Mouse (Mus musculus) Patski (cell line): Measurements from ENCODE around the gene Zfyve16. TPM values are rescaled to one million over a fixed set of nuclear protein-coding genes. Genes with fewer than 3 reads are reported as not detected.

Source experiments
- ATAC-seq: fragments of 100-300 bp; one replicate; pipeline ENCODE4 v1.8.0; 2021
- CTCF ChIA-PET: fragments of 350-600 bp; sonication (Branson Sonifier 250); formaldehyde crosslinking; loops from one replicate; lab custom pipeline; 2022; ENCODE audit warnings: inconsistent platforms; lab: Charles Lee
- POLR2A ChIA-PET: fragments of 350-600 bp; sonication (Branson Sonifier 250); formaldehyde crosslinking; loops from one replicate; lab custom pipeline; 2022; ENCODE audit warnings: antibody characterized with exemption, inconsistent platforms; lab: Charles Lee
- DNase-seq: peaks from one replicate; pipeline ENCODE4 v3.0.0-alpha.2; 2011; ENCODE audit warnings: low read depth, low spot score
- H3K27me3 ChIP-seq: fragments of 371-371 bp; one replicate; pipeline ENCODE4 v1.5.1; 2021
- CTCF ChIP-seq: fragments of 100-300 bp; IDR thresholded peaks from one replicate; pipeline ENCODE4 v1.5.1; 2021
- in situ Hi-C: fragments of 300-500 bp; cut with MboI; formaldehyde crosslinking; loops from 3 replicates; pipeline ENCODE4 v1.11.1; 2018; ENCODE audit warnings: low pct_unique_long_range_greater_than_20kb, mixed read lengths
- polyA plus RNA-seq: library from polyadenylated mRNA; unstranded; gene quantifications from one replicate; pipeline ENCODE4 v1.2.3, GENCODE M21; 2021

Zfyve16 gene
- polyA plus RNA-seq, 1 experiment from 2014 or later: 24.9 TPM

DNA sequence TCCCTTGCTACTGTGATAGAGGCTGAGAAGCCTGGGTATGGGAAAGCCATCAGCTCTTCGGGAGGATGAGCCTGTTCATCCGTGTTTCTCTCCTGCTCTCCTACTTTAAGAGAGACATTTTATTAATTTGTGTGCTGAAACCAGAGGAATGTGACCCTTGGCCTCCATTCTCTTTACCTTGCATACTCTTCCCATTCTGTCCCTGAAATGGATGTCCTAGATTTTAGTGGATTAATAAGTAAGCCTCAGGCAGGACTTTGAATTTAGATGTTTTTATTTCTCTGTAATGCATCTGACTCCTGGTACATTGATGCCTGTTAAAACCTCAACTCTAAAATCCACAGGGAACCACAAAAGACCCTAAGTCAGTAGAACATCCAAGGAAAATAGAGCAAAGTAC, 61.3 kb downstream of the Zfyve16 start:
- ChIA-PET POLR2A (no interaction called here), CTCF (no interaction called here)
- in situ Hi-C loops: no loop called here
- DNase-seq: no peak
- no peak for TF ChIP-seq CTCF
- no peaks in the 10 kb centered on the region for H3K27me3 ChIP-seq
- ATAC-seq: no peak

DNA sequence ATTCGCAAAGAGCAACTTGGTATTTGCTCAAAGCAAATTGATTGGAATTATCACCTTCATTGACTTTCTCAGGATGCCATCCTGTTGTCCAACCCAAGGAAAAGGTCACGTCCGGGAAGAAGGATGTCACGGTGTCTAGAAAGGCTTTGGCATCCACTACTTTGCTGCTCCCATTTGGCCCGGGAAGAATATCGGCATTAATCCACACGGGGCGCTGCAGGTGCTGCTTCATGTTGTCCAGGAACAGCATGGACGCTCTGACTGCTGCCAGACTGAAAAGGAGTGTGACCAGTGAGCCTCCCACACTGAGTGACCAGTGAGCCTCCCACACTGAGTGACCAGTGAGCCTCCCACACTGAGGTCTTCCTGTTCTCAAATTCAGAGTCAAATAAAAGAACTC, 62.8 kb downstream of the Zfyve16 start:
- in situ Hi-C loops: no loop called here
- ATAC-seq (no peak), DNase-seq (no peak)
- no peak for TF ChIP-seq CTCF
- CTCF ChIA-PET: no interaction called here
- no peaks in the 10 kb centered on the region for H3K27me3 ChIP-seq
- POLR2A ChIA-PET: no interaction called here

DNA sequence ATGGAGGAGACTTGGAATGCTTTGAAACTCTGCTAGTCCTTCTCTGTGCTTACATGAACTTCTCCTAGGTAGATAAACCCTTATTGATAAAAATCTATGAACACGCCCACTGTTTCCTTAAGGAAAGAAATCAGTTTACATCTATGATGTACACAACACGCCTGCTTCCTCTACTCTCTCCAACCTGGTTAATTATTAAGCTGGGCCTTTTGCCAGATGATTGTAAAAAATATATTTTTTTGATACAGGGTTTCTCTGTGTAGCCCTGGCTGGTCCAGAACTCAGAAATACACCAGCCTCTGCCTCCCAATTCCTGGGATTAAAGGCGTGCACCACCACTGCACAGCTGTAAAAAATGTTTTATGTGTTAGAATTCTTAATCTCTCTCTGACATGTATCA, 66.0 kb downstream of the Zfyve16 start:
- CTCF ChIA-PET: interaction anchor here (3.0 kb wide), 1 partner anchor 9 kb away, joined by 10 read pairs; no protein-coding TSS in a partner anchor
- in situ Hi-C loops: no loop called here
- no peaks in the 10 kb centered on the region for H3K27me3 ChIP-seq
- DNase-seq: no peak
- no peak for ATAC-seq
- POLR2A ChIA-PET: no interaction called here
- TF ChIP-seq CTCF: no peak

DNA sequence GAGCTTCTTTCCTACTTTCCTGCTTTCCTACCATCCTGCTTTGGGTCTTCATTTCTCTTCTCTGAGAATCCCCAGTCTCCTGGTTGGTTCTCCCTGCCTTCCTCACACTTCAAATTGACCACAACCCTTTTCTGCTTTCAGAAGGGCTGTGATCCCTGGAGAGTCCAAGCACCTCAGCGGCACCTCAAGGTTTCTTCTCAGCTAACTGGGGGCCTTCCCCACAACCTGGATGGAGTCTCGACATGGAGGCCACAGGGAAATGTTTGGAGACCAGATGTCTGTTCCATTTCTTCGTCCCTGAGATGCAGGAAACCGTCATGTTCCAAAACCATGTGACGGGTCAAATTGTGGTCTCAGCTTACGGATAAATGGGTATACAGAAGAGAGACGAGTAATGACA, 83.8 kb downstream of the Zfyve16 start:
- no peaks in the 10 kb centered on the region for H3K27me3 ChIP-seq
- ATAC-seq: no peak
- ChIA-PET POLR2A (no interaction called here), CTCF (interaction anchor here (1.6 kb wide), 1 partner anchor 11 kb away, joined by 3 read pairs; no protein-coding TSS in a partner anchor)
- TF ChIP-seq CTCF: no peak
- in situ Hi-C loops: no loop called here
- no peak for DNase-seq

DNA sequence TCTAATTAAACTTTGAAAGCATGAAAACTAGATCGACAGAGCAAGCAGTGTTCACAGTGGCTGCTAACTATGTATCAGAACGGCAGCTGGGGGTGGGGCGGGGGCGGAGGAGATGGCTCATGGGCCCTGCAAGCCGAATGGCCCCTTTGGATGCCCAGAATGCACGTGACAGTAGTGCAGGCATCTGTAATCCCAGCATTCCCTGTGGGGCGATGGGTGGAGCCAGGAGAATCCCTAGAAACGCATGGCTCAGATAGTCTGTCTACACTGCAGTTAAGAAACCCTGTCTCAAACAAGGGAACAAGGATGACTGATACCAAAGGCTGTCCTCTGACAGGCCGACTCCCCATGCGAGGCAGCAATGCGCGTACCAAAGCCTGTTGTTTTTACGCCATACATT, 90.4 kb downstream of the Zfyve16 start:
- TF ChIP-seq CTCF: no peak
- CTCF ChIA-PET: no interaction called here
- no peak for ATAC-seq
- in situ Hi-C loops: no loop called here
- POLR2A ChIA-PET: interaction anchor here (0.5 kb wide), 1 partner anchor 376 kb away, joined by 3 read pairs; no protein-coding TSS in a partner anchor
- peaks cover 7% of the 10 kb centered on the region for H3K27me3 ChIP-seq
- no peak for DNase-seq

DNA sequence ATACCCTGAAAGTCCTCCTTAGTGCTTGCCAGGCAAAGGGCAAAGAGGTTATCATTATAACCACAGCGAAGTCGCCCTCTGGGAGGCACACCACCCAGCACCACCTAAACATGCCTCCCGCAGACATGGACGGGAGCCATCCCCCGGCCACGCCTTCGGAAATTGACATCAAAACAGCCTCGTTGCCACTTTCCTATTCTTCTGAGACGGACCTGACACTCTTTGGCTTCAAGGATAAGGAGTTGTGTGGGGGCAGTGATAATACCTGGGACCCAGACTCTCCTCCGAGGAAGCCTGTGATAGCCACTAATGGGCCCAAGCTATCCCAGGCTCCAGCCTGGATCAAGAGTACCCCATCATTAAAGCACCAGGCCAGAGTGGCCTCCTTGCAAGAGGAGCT, 92.0 kb downstream of the Zfyve16 start:
- ChIA-PET POLR2A (no interaction called here), CTCF (no interaction called here)
- DNase-seq (no peak), ATAC-seq (no peak)
- in situ Hi-C loops: no loop called here
- no peak for TF ChIP-seq CTCF
- peaks cover 7% of the 10 kb centered on the region for H3K27me3 ChIP-seq

Other genes with a start within 250 kb of the Zfyve16 start
- gene Gm20379, start 224.9 kb downstream of the Zfyve16 start, polyA plus RNA-seq: not detected
- gene Dhfr, start 176.1 kb downstream of the Zfyve16 start, polyA plus RNA-seq: 7.8 TPM
- 19.0 TPM for gene Msh3, start 175.9 kb downstream of the Zfyve16 start, polyA plus RNA-seq
- gene Ankrd34b, start 105.0 kb downstream of the Zfyve16 start, polyA plus RNA-seq: 0.01 TPM
- gene Fam151b, start 46.9 kb downstream of the Zfyve16 start, polyA plus RNA-seq: 5.5 TPM
- gene Spz1, start 45.3 kb upstream of the Zfyve16 start, polyA plus RNA-seq: not detected
- gene Serinc5, start 80.2 kb upstream of the Zfyve16 start, polyA plus RNA-seq: 13.8 TPM